Comparison of ENCODE assay signal across 30 mouse cellular contexts in genomic region chr16:27326463-27326862, GRCm38 (mm10). TPM values are rescaled to one million over a fixed set of nuclear protein-coding genes. Genes with fewer than 3 reads are reported as not detected.
"Had no signal": no experiment of that assay in that cellular context is flagged by ENCODE, and none has a peak within 500 bp of the region (broad histone marks: within the 10 kb centered on the region; RNA-seq: fewer than 3 reads in every experiment).

No protein-coding gene starts in this region.

- DNase-seq: kidney, adult 11 months; kidney, adult 8-10 months; kidney, postnatal 10 days; kidney, postnatal 36 days; layer of hippocampus, postnatal 36 days; left cerebral cortex, postnatal 4 days; liver; liver, embryonic 13.5 days; lung, embryonic 14.5 days; retina, postnatal 1 day; right cerebral cortex, postnatal 25 days; spleen, adult 18-20 months; thymus, adult 18-20 months; thymus, postnatal 36 days had no signal

- H3K27ac ChIP-seq: kidney, embryonic 15.5 days; limb, embryonic 13.5 days; liver, embryonic 13.5 days; macrophage; midbrain, embryonic 13.5 days; neural tube, embryonic 12.5 days; neural tube, embryonic 15.5 days had no signal

- H3K4me1 ChIP-seq: kidney, embryonic 15.5 days; limb, embryonic 13.5 days; liver, embryonic 13.5 days; midbrain, embryonic 13.5 days; neural tube, embryonic 12.5 days; neural tube, embryonic 15.5 days had no signal

- H3K9ac ChIP-seq: kidney, embryonic 15.5 days; limb, embryonic 13.5 days; liver, embryonic 13.5 days; lung, embryonic 14.5 days; midbrain, embryonic 13.5 days; neural tube, embryonic 12.5 days; neural tube, embryonic 15.5 days had no signal

- H3K36me3 ChIP-seq: kidney, embryonic 15.5 days; limb, embryonic 13.5 days; liver, embryonic 13.5 days; midbrain, embryonic 13.5 days; neural tube, embryonic 12.5 days; neural tube, embryonic 15.5 days had no signal

- H3K9me3 ChIP-seq: kidney, embryonic 15.5 days; liver, embryonic 13.5 days; midbrain, embryonic 13.5 days; neural tube, embryonic 12.5 days; neural tube, embryonic 15.5 days had no signal

- H3K4me3 ChIP-seq: kidney, embryonic 15.5 days; limb, embryonic 13.5 days; liver, embryonic 13.5 days; midbrain, embryonic 13.5 days; neural tube, embryonic 12.5 days; neural tube, embryonic 15.5 days had no signal

- H3K27me3 ChIP-seq: kidney, embryonic 15.5 days; limb, embryonic 13.5 days; liver, embryonic 13.5 days; midbrain, embryonic 13.5 days; neural tube, embryonic 12.5 days; neural tube, embryonic 15.5 days had no signal

- ATAC-seq: lung, postnatal 0 days; midbrain, embryonic 13.5 days; midbrain, embryonic 16.5 days had no signal

- H3K4me2 ChIP-seq: kidney, embryonic 15.5 days; limb, embryonic 13.5 days; liver, embryonic 13.5 days; lung, embryonic 14.5 days; midbrain, embryonic 13.5 days; neural tube, embryonic 12.5 days; neural tube, embryonic 15.5 days had no signal

RNA-seq across cellular contexts. Expression of gene Ostn, which starts 19.2 kb away (rescaled TPM):
- total RNA-seq: layer of hippocampus, adult 8-10 months; layer of hippocampus, postnatal 36 days; left cerebral cortex, adult 8-10 months; megakaryocyte, adult 5-6 weeks had no signal
- polyA plus RNA-seq: liver, embryonic 13.5 days; liver, embryonic 16.5 days; lung, embryonic 14.5 days; lung, postnatal 0 days; macrophage; midbrain, embryonic 13.5 days; midbrain, embryonic 16.5 days; neural tube, embryonic 12.5 days; testis, adult 2 months; urinary bladder, adult 2 months had no signal

RNA-seq across cellular contexts. Expression of gene Uts2b, which starts 43.6 kb away (rescaled TPM):
- total RNA-seq: layer of hippocampus, adult 8-10 months; layer of hippocampus, postnatal 10 days; layer of hippocampus, postnatal 36 days; left cerebral cortex, adult 8-10 months; left cerebral cortex, postnatal 14 days; left cerebral cortex, postnatal 4 days; megakaryocyte, adult 5-6 weeks had no signal
- polyA plus RNA-seq: kidney, embryonic 15.5 days; liver, embryonic 13.5 days; liver, embryonic 16.5 days; lung, embryonic 14.5 days; macrophage; testis, adult 2 months had no signal
